Mouse (Mus musculus) thymus, adult 2 months (tissue): Measurements from ENCODE around the gene Vcp.

Experiments used
- CTCF ChIP-seq: fragments of 200-500 bp; IDR thresholded peaks from 2 replicates; pipeline ENCODE4 v1.5.1; 2012; ENCODE audit warnings: mild to moderate bottlenecking, control low read depth, low read length, moderate library complexity, borderline replicate concordance; ENCODE audit not compliant: control insufficient read depth, poor library complexity, insufficient read depth; ENCODE audit errors: extremely low read depth
- POLR2A ChIP-seq: fragments of 200-500 bp; IDR thresholded peaks from 2 replicates; pipeline ENCODE4 v1.6.1; 2012; ENCODE audit warnings: mild to moderate bottlenecking, low read length, control low read depth, moderate library complexity; ENCODE audit not compliant: control insufficient read depth, poor library complexity, insufficient read depth; ENCODE audit errors: extremely low read depth

- TF ChIP-seq CTCF: no peak
- TF ChIP-seq POLR2A: no peak
Measured at GRCm38 (mm10) chr4:42933630-42934029, 66.7 kb downstream of the Vcp start.
